Mouse (Mus musculus) liver, embryonic 16.5 days (tissue): ENCODE measurements around the gene Hs3st2. TPM values are rescaled to one million over a fixed set of nuclear protein-coding genes. Genes with fewer than 3 reads are reported as not detected.

Experiments
- ATAC-seq: fragments of 200-750 bp; cut with Nextera tagmentation; 2 replicates; pipeline ENCODE4 v1.8.0; 2017; ENCODE audit warnings: low read depth, mild to moderate bottlenecking, moderate number of reproducible peaks, moderate library complexity
- H3K27ac ChIP-seq: fragments of 300-500 bp; sonication (generic); 2 replicates; pipeline ENCODE4 v1.5.1; 2014; ENCODE audit warnings: mild to moderate bottlenecking, low read length
- H3K27me3 ChIP-seq: fragments of 300-500 bp; sonication (generic); 2 replicates; pipeline ENCODE4 v1.6.1; 2014; ENCODE audit warnings: low read depth, low read length, mixed read lengths; ENCODE audit not compliant: control insufficient read depth, insufficient read depth
- H3K36me3 ChIP-seq: fragments of 300-500 bp; sonication (generic); 2 replicates; pipeline ENCODE4 v1.6.1; 2014; ENCODE audit warnings: mild to moderate bottlenecking; ENCODE audit not compliant: control insufficient read depth, insufficient read depth
- H3K4me1 ChIP-seq: fragments of 300-500 bp; sonication (generic); 2 replicates; pipeline ENCODE4 v1.6.1; 2014; ENCODE audit warnings: low read depth, low read length, mixed read lengths; ENCODE audit not compliant: control insufficient read depth
- H3K4me2 ChIP-seq: fragments of 300-500 bp; sonication (generic); 2 replicates; pipeline ENCODE4 v1.6.1; 2014; ENCODE audit warnings: low read depth, low read length, mixed read lengths
- H3K4me3 ChIP-seq: fragments of 300-500 bp; sonication (generic); 2 replicates; pipeline ENCODE4 v1.5.1; 2014; ENCODE audit warnings: low read depth, mild to moderate bottlenecking, low read length
- H3K9ac ChIP-seq: fragments of 300-500 bp; sonication (generic); 2 replicates; pipeline ENCODE4 v1.6.1; 2014; ENCODE audit warnings: low read depth, low read length
- H3K9me3 ChIP-seq: fragments of 300-500 bp; sonication (generic); replicated peaks from 2 replicates; pipeline ENCODE4 v1.6.1; 2016; ENCODE audit warnings: low read length; ENCODE audit not compliant: control insufficient read depth
- WGBS: fragments of 180-500 bp; shearing (Covaris S2); extraction: QIAGEN DNeasy Blood & Tissue Kit; methylation state at CpG from one replicate; pipeline ENCODE4 v1.1.7; 2014; ENCODE audit not compliant: insufficient replicate concordance; 5-methylcytosine and 5-hydroxymethylcytosine counted together
- polyA plus RNA-seq: library from polyadenylated mRNA; unstranded; fragments of >200 nt; fragmentation: Nextera tagmentation; extraction: Ambion mirVana; gene quantifications from 2 replicates; pipeline ENCODE4 v1.2.1, GENCODE M21; 2015

Hs3st2 gene
- polyA plus RNA-seq, 1 experiment from 2014 or later: 0.04 TPM

- Histone ChIP-seq H3K27me3 (no peaks in the 10 kb centered on the region), H3K4me1 (no peaks in the 10 kb centered on the region), H3K9me3 (no peaks in the 10 kb centered on the region), H3K9ac (no peak overlapping the region), H3K36me3 (no peaks in the 10 kb centered on the region), H3K4me3 (no peak overlapping the region), H3K4me2 (no peak overlapping the region), H3K27ac (no peak overlapping the region)
- 26% methylated on average over 3 of the region's 3 CpGs for whole genome bisulfite sequencing
- no peak for ATAC-seq
These were observed 125.1 kb downstream of the Hs3st2 start for GRCm38 (mm10) chr7:121516727-121517126.

DNA sequence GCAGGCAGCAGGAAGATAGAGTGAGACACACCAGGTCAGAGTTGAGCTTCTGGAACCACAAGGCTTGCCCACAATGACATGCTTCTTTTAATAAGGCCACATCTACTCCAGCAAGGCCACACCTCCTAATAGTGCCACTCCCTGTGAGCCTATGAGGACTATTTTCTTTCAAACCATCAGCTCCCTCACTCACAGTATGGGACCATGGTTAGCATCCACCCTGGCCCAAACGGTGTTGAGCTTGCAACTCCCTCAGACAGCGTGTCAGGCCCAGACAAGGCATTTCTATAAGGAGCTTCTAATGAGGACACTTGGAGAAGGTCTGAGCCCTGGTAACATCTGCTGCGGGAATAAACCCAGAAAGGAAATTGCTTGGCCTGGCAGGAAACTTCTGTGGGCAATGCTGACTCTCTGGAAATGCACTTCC lies 125.5 kb downstream of the Hs3st2 start:
- Histone ChIP-seq H3K9ac (no peak overlapping the region), H3K4me2 (no peak overlapping the region), H3K36me3 (no peaks in the 10 kb centered on the region), H3K27ac (no peak overlapping the region), H3K4me1 (no peaks in the 10 kb centered on the region), H3K27me3 (no peaks in the 10 kb centered on the region), H3K9me3 (no peaks in the 10 kb centered on the region), H3K4me3 (no peak overlapping the region)
- 16% methylated on average over 3 of the region's 3 CpGs for WGBS
- ATAC-seq: no peak

DNA sequence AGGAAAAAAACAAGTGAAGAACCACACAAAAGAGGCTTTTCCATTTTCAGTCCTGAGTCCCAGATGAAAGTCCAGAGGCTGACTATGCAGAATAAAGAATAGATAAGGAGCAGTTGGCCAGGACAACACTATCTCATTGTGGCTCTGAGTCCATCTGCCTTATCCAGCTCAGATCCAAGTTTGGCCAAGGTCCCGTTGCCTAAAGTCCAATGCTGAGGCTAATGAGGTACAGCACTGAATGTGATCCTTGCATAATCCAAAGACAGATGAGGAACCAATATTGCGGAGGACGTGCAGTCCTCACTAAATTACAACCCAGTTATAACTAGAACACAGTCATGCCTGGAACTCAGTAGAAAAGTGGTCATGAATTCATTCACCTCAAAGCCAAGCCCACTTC lies 130.5 kb downstream of the Hs3st2 start:
- Histone ChIP-seq H3K4me2 (no peak overlapping the region), H3K4me1 (no peaks in the 10 kb centered on the region), H3K4me3 (no peak overlapping the region), H3K9ac (no peak overlapping the region), H3K27me3 (no peaks in the 10 kb centered on the region), H3K9me3 (no peaks in the 10 kb centered on the region), H3K27ac (no peak overlapping the region), H3K36me3 (no peaks in the 10 kb centered on the region)
- 66% methylated on average over 3 of the region's 3 CpGs for WGBS
- ATAC-seq: no peak

DNA sequence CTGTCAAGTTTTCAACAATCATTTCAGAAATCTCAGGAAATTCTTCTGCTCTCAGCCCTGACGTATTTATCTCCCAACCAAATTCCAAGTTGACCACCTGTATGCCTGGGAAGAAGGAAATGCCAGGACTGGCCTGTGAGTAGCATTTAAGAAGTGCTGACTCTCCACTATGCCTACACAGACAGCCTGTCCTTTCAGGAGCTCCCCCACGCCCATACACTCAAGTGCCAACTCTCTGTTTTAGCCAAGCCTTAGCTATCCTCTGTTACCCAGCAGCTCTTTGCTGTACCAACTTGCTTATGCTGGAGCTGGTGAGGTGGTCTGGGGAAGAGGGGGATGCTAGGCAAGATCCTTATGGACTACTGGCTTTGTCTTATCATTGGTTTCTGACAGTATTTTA lies 137.4 kb downstream of the Hs3st2 start:
- ATAC-seq: no peak
- 46% methylated on average over 2 of the region's 2 CpGs for WGBS
- Histone ChIP-seq H3K4me2 (no peak overlapping the region), H3K27me3 (no peaks in the 10 kb centered on the region), H3K4me3 (no peak overlapping the region), H3K9me3 (no peaks in the 10 kb centered on the region), H3K27ac (no peak overlapping the region), H3K9ac (no peak overlapping the region), H3K4me1 (no peaks in the 10 kb centered on the region), H3K36me3 (no peaks in the 10 kb centered on the region)

- H3K9ac ChIP-seq: no peak overlapping the region
- WGBS: 72% methylated on average over 6 of the region's 6 CpGs
- H3K9me3 ChIP-seq: no peaks in the 10 kb centered on the region
- ATAC-seq: no peak
- H3K27ac ChIP-seq: no peak overlapping the region
- H3K36me3 ChIP-seq: no peaks in the 10 kb centered on the region
- H3K4me3 ChIP-seq: no peak overlapping the region
- H3K27me3 ChIP-seq: no peaks in the 10 kb centered on the region
- H3K4me2 ChIP-seq: no peak overlapping the region
- no peaks in the 10 kb centered on the region for H3K4me1 ChIP-seq
These were observed 142.0 kb downstream of the Hs3st2 start for GRCm38 (mm10) chr7:121533639-121534038.

- no peak for ATAC-seq
- H3K4me1 ChIP-seq: no peaks in the 10 kb centered on the region
- no peak overlapping the region for H3K27ac ChIP-seq
- no peaks in the 10 kb centered on the region for H3K9me3 ChIP-seq
- H3K4me2 ChIP-seq: no peak overlapping the region
- no peaks in the 10 kb centered on the region for H3K27me3 ChIP-seq
- no peaks in the 10 kb centered on the region for H3K36me3 ChIP-seq
- H3K9ac ChIP-seq: no peak overlapping the region
- no peak overlapping the region for H3K4me3 ChIP-seq
- 59% methylated on average over 7 of the region's 7 CpGs for WGBS
These were observed 142.7 kb downstream of the Hs3st2 start for GRCm38 (mm10) chr7:121534386-121534785.

- 42% methylated on average over 4 of the region's 4 CpGs for WGBS
- Histone ChIP-seq H3K4me3 (no peak overlapping the region), H3K4me1 (no peaks in the 10 kb centered on the region), H3K9ac (no peak overlapping the region), H3K27me3 (no peaks in the 10 kb centered on the region), H3K27ac (no peak overlapping the region), H3K4me2 (no peak overlapping the region), H3K36me3 (no peaks in the 10 kb centered on the region), H3K9me3 (no peaks in the 10 kb centered on the region)
- ATAC-seq: no peak
These were observed 144.3 kb downstream of the Hs3st2 start for GRCm38 (mm10) chr7:121535987-121536386.

GRCm38 (mm10) chr7:121539405-121540275 lies 148.0 kb downstream of the Hs3st2 start:
- no peak overlapping the region for H3K9ac ChIP-seq
- 46% methylated on average over 19 of the region's 19 CpGs for WGBS
- no peaks in the 10 kb centered on the region for H3K36me3 ChIP-seq
- no peak for ATAC-seq
- H3K9me3 ChIP-seq: no peaks in the 10 kb centered on the region; the same call in 1 of the 2 replicates
- H3K4me3 ChIP-seq: no peak overlapping the region
- H3K27me3 ChIP-seq: no peaks in the 10 kb centered on the region
- H3K4me2 ChIP-seq: no peak overlapping the region
- no peak overlapping the region for H3K27ac ChIP-seq
- H3K4me1 ChIP-seq: no peaks in the 10 kb centered on the region

DNA sequence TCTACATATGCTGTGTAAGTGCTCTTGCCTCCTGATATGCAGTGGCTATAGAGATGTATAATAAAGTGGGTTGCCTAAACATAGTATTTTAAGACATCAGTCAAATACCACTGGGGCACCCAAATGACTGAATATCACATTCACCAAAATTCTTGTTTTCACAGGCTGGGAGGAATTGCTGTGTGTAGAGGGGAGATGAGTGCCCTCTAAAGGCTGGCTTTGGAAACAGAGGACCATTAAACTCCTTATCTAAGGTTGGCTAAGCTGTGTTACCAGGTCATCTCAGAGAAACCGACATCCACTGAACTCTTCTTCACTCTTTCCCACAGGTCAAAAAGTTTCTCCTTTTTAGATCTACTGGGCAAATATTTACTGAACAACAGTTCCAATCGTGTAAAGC lies 150.8 kb downstream of the Hs3st2 start:
- H3K27me3 ChIP-seq: no peaks in the 10 kb centered on the region
- no peak for ATAC-seq
- no peak overlapping the region for H3K4me3 ChIP-seq
- WGBS: 28% methylated on average over 2 of the region's 2 CpGs
- no peak overlapping the region for H3K4me2 ChIP-seq
- H3K36me3 ChIP-seq: no peaks in the 10 kb centered on the region
- no peaks in the 10 kb centered on the region; the same call in 1 of the 2 replicates for H3K9me3 ChIP-seq
- H3K27ac ChIP-seq: no peak overlapping the region
- H3K4me1 ChIP-seq: no peaks in the 10 kb centered on the region
- no peak overlapping the region for H3K9ac ChIP-seq
